Mouse (Mus musculus): ENCODE data around the gene Lrch4. TPM values are rescaled to one million over a fixed set of nuclear protein-coding genes. Genes with fewer than 3 reads are reported as not detected.

Lrch4 gene
- total and polyA plus RNA-seq, 2 experiments from 2014 or later = 13.1 to 14.5 TPM

- Histone ChIP-seq H3K9ac (replicated peaks; ENCODE audit: low read length, poor library complexity, severe bottlenecking) (0 out of 2 replicates have a peak overlapping the region, but pooled peaks have one; percentile 14), H3K36me3 (ENCODE audit: insufficient read depth, low read length) (peaks cover 16% of the 10 kb centered on the region), H3K27me3 (ENCODE audit: insufficient read depth, low read length) (no peaks in the 10 kb centered on the region), H3K9me3 (ENCODE audit: low read length) (no peaks in the 10 kb centered on the region), H3K4me2 (ENCODE audit: low read depth, low read length, poor library complexity, severe bottlenecking) (peak overlapping the region; percentile 2; the same call in 1 of the 2 replicates), H3K27ac (ENCODE audit: low read depth, low read length) (no peak overlapping the region), H3K4me1 (ENCODE audit: insufficient read depth, low read length) (peaks cover 10% of the 10 kb centered on the region), H3K4me3 (ENCODE audit: low read depth, low read length) (no peak overlapping the region)
- ATAC-seq (ENCODE audit: low FRiP score) = no peak
- DNase-seq (ENCODE audit: low spot score) = no peak
- no peak for TF ChIP-seq CTCF (IDR thresholded peaks at IDR 0.05)
- 39% methylated on average over 3 of the region's 3 CpGs for WGBS
Observed at GRCm38 (mm10) chr5:137630602-137631001, 1.7 kb downstream of the Lrch4 start.

GRCm38 (mm10) chr5:137631171-137631570 lies 2.2 kb downstream of the Lrch4 start:
- Histone ChIP-seq H3K27me3 (ENCODE audit: insufficient read depth, low read length) (no peaks in the 10 kb centered on the region), H3K36me3 (ENCODE audit: insufficient read depth, low read length) (peaks cover 22% of the 10 kb centered on the region), H3K9me3 (ENCODE audit: low read length) (no peaks in the 10 kb centered on the region), H3K4me1 (ENCODE audit: insufficient read depth, low read length) (peaks cover 10% of the 10 kb centered on the region), H3K9ac (replicated peaks; ENCODE audit: low read length, poor library complexity, severe bottlenecking) (0 out of 2 replicates have a peak overlapping the region, but pooled peaks have one; percentile 13), H3K4me3 (ENCODE audit: low read depth, low read length) (no peak overlapping the region), H3K4me2 (ENCODE audit: low read depth, low read length, poor library complexity, severe bottlenecking) (peak overlapping the region; percentile 2; the same call in 1 of the 2 replicates), H3K27ac (ENCODE audit: low read depth, low read length) (no peak overlapping the region)
- WGBS = 72% methylated on average over 9 of the region's 9 CpGs
- DNase-seq (ENCODE audit: low spot score) = no peak
- no peak for ATAC-seq (ENCODE audit: low FRiP score)
- TF ChIP-seq CTCF (IDR thresholded peaks at IDR 0.05) = no peak

- peaks cover 10% of the 10 kb centered on the region for H3K4me1 ChIP-seq (ENCODE audit: insufficient read depth, low read length)
- TF ChIP-seq CTCF (IDR thresholded peaks at IDR 0.05) = no peak
- H3K27ac ChIP-seq (ENCODE audit: low read depth, low read length) = no peak overlapping the region
- ATAC-seq (ENCODE audit: low FRiP score) (no peak), DNase-seq (ENCODE audit: low spot score) (no peak)
- no peaks in the 10 kb centered on the region for H3K27me3 ChIP-seq (ENCODE audit: insufficient read depth, low read length)
- H3K9me3 ChIP-seq (ENCODE audit: low read length) = no peaks in the 10 kb centered on the region
- no peak overlapping the region for H3K4me2 ChIP-seq (ENCODE audit: low read depth, low read length, poor library complexity, severe bottlenecking)
- peaks cover 25% of the 10 kb centered on the region for H3K36me3 ChIP-seq (ENCODE audit: insufficient read depth, low read length)
- H3K4me3 ChIP-seq (ENCODE audit: low read depth, low read length) = no peak overlapping the region
- WGBS = 80% methylated on average over 4 of the region's 4 CpGs
- 0 out of 2 replicates have a peak overlapping the region, but pooled peaks have one; percentile 13 for H3K9ac ChIP-seq (replicated peaks; ENCODE audit: low read length, poor library complexity, severe bottlenecking)
Observed at GRCm38 (mm10) chr5:137631591-137631990, 2.7 kb downstream of the Lrch4 start.

DNA sequence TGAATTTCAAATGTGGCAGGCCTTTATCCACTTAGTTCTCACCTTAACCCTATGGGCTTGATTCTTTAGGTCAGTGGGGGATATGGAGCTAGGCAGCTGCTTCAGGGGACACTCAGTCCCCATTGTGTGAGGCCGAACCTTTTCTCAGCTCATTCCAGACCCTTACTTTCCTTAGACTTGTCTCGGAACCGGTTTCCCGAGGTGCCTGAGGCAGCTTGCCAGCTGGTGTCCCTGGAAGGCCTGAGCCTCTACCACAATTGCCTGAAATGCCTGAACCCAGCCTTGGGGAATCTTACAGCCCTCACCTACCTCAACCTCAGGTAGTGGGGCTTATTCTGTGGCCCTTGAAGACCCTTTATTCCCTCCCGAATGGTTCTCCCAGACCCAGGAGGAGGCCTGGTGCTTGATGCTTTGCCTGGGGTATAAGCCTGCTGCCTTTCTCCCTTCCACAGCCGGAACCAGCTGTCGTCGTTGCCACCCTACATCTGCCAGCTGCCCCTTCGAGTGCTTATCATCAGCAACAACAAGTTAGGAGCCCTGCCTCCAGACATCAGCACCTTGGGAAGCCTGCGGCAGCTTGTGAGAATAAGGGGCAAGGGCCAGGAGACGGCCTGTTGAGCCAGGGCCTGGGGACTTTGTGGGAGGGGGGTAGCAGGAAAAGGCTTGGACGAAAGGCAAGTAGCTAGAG lies 4.6 kb downstream of the Lrch4 start:
- Histone ChIP-seq H3K4me1 (ENCODE audit: insufficient read depth, low read length) (peaks cover 10% of the 10 kb centered on the region), H3K4me2 (ENCODE audit: low read depth, low read length, poor library complexity, severe bottlenecking) (no peak overlapping the region), H3K9ac (replicated peaks; ENCODE audit: low read length, poor library complexity, severe bottlenecking) (no peak overlapping the region), H3K4me3 (ENCODE audit: low read depth, low read length) (no peak overlapping the region), H3K36me3 (ENCODE audit: insufficient read depth, low read length) (peaks cover 44% of the 10 kb centered on the region), H3K27me3 (ENCODE audit: insufficient read depth, low read length) (no peaks in the 10 kb centered on the region), H3K9me3 (ENCODE audit: low read length) (no peaks in the 10 kb centered on the region), H3K27ac (ENCODE audit: low read depth, low read length) (no peak overlapping the region)
- no peak for ATAC-seq (ENCODE audit: low FRiP score)
- 81% methylated on average over 12 of the region's 12 CpGs for WGBS
- no peak for DNase-seq (ENCODE audit: low spot score)
- no peak for TF ChIP-seq CTCF (IDR thresholded peaks at IDR 0.05)

GRCm38 (mm10) chr5:137639472-137639871 lies 10.6 kb downstream of the Lrch4 start:
- no peak overlapping the region for H3K4me2 ChIP-seq (ENCODE audit: low read depth, low read length, poor library complexity, severe bottlenecking)
- TF ChIP-seq CTCF (IDR thresholded peaks at IDR 0.05) = no peak
- ATAC-seq (ENCODE audit: low FRiP score) (no peak), DNase-seq (ENCODE audit: low spot score) (no peak)
- H3K4me3 ChIP-seq (ENCODE audit: low read depth, low read length) = no peak overlapping the region
- H3K36me3 ChIP-seq (ENCODE audit: insufficient read depth, low read length) = peaks cover 59% of the 10 kb centered on the region
- H3K27me3 ChIP-seq (ENCODE audit: insufficient read depth, low read length) = peaks cover 8% of the 10 kb centered on the region; the same call in 1 of the 2 replicates
- no peaks in the 10 kb centered on the region for H3K9me3 ChIP-seq (ENCODE audit: low read length)
- H3K27ac ChIP-seq (ENCODE audit: low read depth, low read length) = no peak overlapping the region
- no peak overlapping the region for H3K9ac ChIP-seq (replicated peaks; ENCODE audit: low read length, poor library complexity, severe bottlenecking)
- whole genome bisulfite sequencing = 86% methylated on average over 7 of the region's 7 CpGs
- H3K4me1 ChIP-seq (ENCODE audit: insufficient read depth, low read length) = no peaks in the 10 kb centered on the region

- DNase-seq (ENCODE audit: low spot score) = no peak
- Histone ChIP-seq H3K27ac (ENCODE audit: low read depth, low read length) (no peak within 1 kb of the TSS), H3K4me3 (ENCODE audit: low read depth, low read length) (no peak within 1 kb of the TSS), H3K9ac (replicated peaks; ENCODE audit: low read length, poor library complexity, severe bottlenecking) (no peak within 1 kb of the TSS), H3K9me3 (ENCODE audit: low read length) (no peaks in the 10 kb centered on the region), H3K27me3 (ENCODE audit: insufficient read depth, low read length) (peaks cover 20% of the 10 kb centered on the region; the same call in 1 of the 2 replicates), H3K4me2 (ENCODE audit: low read depth, low read length, poor library complexity, severe bottlenecking) (no peak within 1 kb of the TSS), H3K4me1 (ENCODE audit: insufficient read depth, low read length) (no peaks in the 10 kb centered on the region), H3K36me3 (ENCODE audit: insufficient read depth, low read length) (peaks cover 48% of the 10 kb centered on the region)
- peak; percentile 32; the same call in 1 of the 2 replicates for TF ChIP-seq CTCF (IDR thresholded peaks at IDR 0.05)
- WGBS = 89% methylated on average over 19 of the region's 19 CpGs
- no peak for ATAC-seq (ENCODE audit: low FRiP score)
Observed at GRCm38 (mm10) chr5:137641054-137641453, 12.1 kb downstream of the Lrch4 start, which contains the start of gene Sap25. Sap25 (plus strand) TSS chr5:137641334.

Data from midbrain, postnatal 0 days (tissue).